In the genomic region with DNA sequence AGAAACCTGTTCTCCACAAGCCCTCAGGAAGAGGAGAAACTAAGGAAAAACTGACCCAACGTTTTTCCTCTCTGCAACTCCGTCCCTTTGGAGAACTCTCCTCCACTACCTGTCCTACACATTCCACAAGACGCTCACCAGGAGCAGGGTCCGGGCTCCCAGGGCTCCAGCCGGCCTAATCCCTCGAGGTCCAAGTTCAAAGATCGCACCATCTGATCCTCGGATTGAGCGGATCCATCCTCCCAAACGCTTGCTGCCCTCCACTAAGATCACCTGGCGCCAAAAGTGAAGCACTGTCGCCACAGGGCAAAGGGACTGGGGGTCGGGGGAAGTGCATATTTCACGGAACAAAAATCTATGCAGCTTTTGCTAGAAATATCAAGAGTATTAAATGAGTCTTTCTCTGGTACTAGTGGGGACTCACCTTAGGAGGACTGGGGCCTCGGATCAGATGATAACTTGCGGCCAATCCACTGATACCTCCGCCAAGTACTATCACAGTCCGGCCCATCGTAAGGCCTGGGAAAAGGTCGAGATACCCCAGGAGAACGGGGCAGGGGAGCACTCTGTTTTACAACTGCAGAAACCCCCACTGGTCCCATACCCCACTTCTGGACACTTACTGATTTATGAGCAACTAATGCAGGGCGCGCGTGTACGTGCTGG, we compare ENCODE assay signal across 8 mouse cellular contexts. TPM values are rescaled to one million over a fixed set of nuclear protein-coding genes. Genes with fewer than 3 reads are reported as not detected.
A peak's percentile ranks its signal among the peaks of the same experiment; 100 is the strongest.
DNase-seq lines count a peak whose midpoint lies in the region; ATAC-seq and TF ChIP-seq lines count a peak whose summit lies in the region.

No protein-coding gene starts in this region.

- H3K27ac ChIP-seq in embryonic facial prominence, embryonic 11.5 days (replicated peaks; ENCODE audit: low read depth, low read length): no peak overlapping the region
- H3K27ac ChIP-seq in hindbrain, embryonic 12.5 days: no peak overlapping the region
- H3K27ac ChIP-seq in limb, embryonic 15.5 days: peak overlapping the region; percentile 77
- no peak overlapping the region for H3K27ac ChIP-seq in olfactory bulb, adult 2 months (ENCODE audit: insufficient read depth, low read depth, low read length)

- peak overlapping the region; percentile 78 for H3K4me2 ChIP-seq in embryonic facial prominence, embryonic 11.5 days (ENCODE audit: low read depth, low read length)
- peak overlapping the region; percentile 77 for H3K4me2 ChIP-seq in hindbrain, embryonic 12.5 days (replicated peaks)
- peak overlapping the region; percentile 84 for H3K4me2 ChIP-seq in limb, embryonic 15.5 days

- 2% methylated on average over 25 of the region's 25 CpGs for WGBS in embryonic facial prominence, embryonic 11.5 days
- 2% methylated on average over 25 of the region's 25 CpGs for WGBS in hindbrain, embryonic 12.5 days
- under 1% methylated on average over 25 of the region's 25 CpGs for WGBS in limb, embryonic 15.5 days
- WGBS in olfactory bulb, adult 2 months: 2% methylated on average over 25 of the region's 25 CpGs

- peak; percentile 2 for ATAC-seq in embryonic facial prominence, embryonic 11.5 days (replicated peaks; ENCODE audit: insufficient number of reproducible peaks, low FRiP score, low TSS enrichment, low read depth)
- ATAC-seq in hindbrain, embryonic 12.5 days (ENCODE audit: low FRiP score): peak; percentile 23; the same call in 1 of the 2 replicates
- peak; percentile 11; the same call in 1 of the 2 replicates for ATAC-seq in limb, embryonic 15.5 days (ENCODE audit: insufficient number of reproducible peaks, low FRiP score, low TSS enrichment, low read depth)

- peaks cover 6% of the 10 kb centered on the region; the same call in 1 of the 2 replicates for H3K4me1 ChIP-seq in embryonic facial prominence, embryonic 11.5 days (ENCODE audit: control insufficient read depth, insufficient read depth, low read length)
- peaks cover 24% of the 10 kb centered on the region for H3K4me1 ChIP-seq in hindbrain, embryonic 12.5 days
- peaks cover 27% of the 10 kb centered on the region for H3K4me1 ChIP-seq in limb, embryonic 15.5 days
- peaks cover 22% of the 10 kb centered on the region for H3K4me1 ChIP-seq in olfactory bulb, adult 2 months (ENCODE audit: control insufficient read depth, insufficient read depth, low read length)

- TF ChIP-seq POLR2A in olfactory bulb, adult 2 months (IDR thresholded peaks at IDR 0.05; ENCODE audit: insufficient read depth, low read depth, low read length): no peak

- peak; percentile 1 to 8 for DNase-seq in left cerebral cortex, adult 18-20 months (ENCODE audit: low spot score in 2 of 2)
- no peak for DNase-seq in left cerebral cortex, adult 9 months (ENCODE audit: low spot score in 2 of 2)
- DNase-seq in embryonic facial prominence, embryonic 11.5 days (ENCODE audit: low spot score): peak; percentile 12
- DNase-seq in retina, embryonic 14.5 days (ENCODE audit: low spot score): no peak
- no peak for DNase-seq in adrenal gland, adult 2 months

- peak overlapping the region; percentile 70 for H3K4me3 ChIP-seq in embryonic facial prominence, embryonic 11.5 days (ENCODE audit: low read depth, low read length)
- peak overlapping the region; percentile 67 for H3K4me3 ChIP-seq in hindbrain, embryonic 12.5 days
- peak overlapping the region; percentile 70 for H3K4me3 ChIP-seq in limb, embryonic 15.5 days
- peak overlapping the region; percentile 82 for H3K4me3 ChIP-seq in olfactory bulb, adult 2 months (ENCODE audit: insufficient read depth, low read depth, low read length)

- peak overlapping the region; percentile 78 for H3K9ac ChIP-seq in embryonic facial prominence, embryonic 11.5 days (replicated peaks; ENCODE audit: low read length)
- peak overlapping the region; percentile 79 for H3K9ac ChIP-seq in hindbrain, embryonic 12.5 days
- peak overlapping the region; percentile 69 for H3K9ac ChIP-seq in limb, embryonic 15.5 days

- no peaks in the 10 kb centered on the region for H3K27me3 ChIP-seq in embryonic facial prominence, embryonic 11.5 days (ENCODE audit: control insufficient read depth, insufficient read depth, low read length)
- no peaks in the 10 kb centered on the region for H3K27me3 ChIP-seq in hindbrain, embryonic 12.5 days
- H3K27me3 ChIP-seq in limb, embryonic 15.5 days: no peaks in the 10 kb centered on the region

- H3K9me3 ChIP-seq in embryonic facial prominence, embryonic 11.5 days (replicated peaks; ENCODE audit: control insufficient read depth, low read length): no peaks in the 10 kb centered on the region
- H3K9me3 ChIP-seq in hindbrain, embryonic 12.5 days (replicated peaks): no peaks in the 10 kb centered on the region
- no peaks in the 10 kb centered on the region for H3K9me3 ChIP-seq in limb, embryonic 15.5 days

- peaks cover 3% of the 10 kb centered on the region for H3K36me3 ChIP-seq in embryonic facial prominence, embryonic 11.5 days (replicated peaks; ENCODE audit: control insufficient read depth, insufficient read depth, low read depth, low read length)
- peaks cover 56% of the 10 kb centered on the region for H3K36me3 ChIP-seq in hindbrain, embryonic 12.5 days
- peaks cover 67% of the 10 kb centered on the region for H3K36me3 ChIP-seq in limb, embryonic 15.5 days

- TF ChIP-seq CTCF in olfactory bulb, adult 2 months (IDR thresholded peaks at IDR 0.05; ENCODE audit: insufficient read depth, low read depth, low read length): no peak

RNA-seq across cellular contexts. Expression of a gene that starts 0.6 kb away (rescaled TPM):
- total RNA-seq in left cerebral cortex, adult 18-20 months (2021): 10 to 100 TPM; 26.9 to 27.8 TPM
- polyA plus RNA-seq in embryonic facial prominence, embryonic 11.5 days (2014; fragmentation: Nextera tagmentation; extraction: Ambion mirVana): 58.3 and 59.8 TPM in 2 replicates
- 60.5 and 60.9 TPM in 2 replicates for polyA plus RNA-seq in hindbrain, embryonic 12.5 days (2016; fragmentation: Nextera tagmentation; extraction: Ambion mirVana)
- 44.7 and 49.5 TPM in 2 replicates for polyA plus RNA-seq in limb, embryonic 15.5 days (2015; fragmentation: Nextera tagmentation; extraction: Ambion mirVana)
- polyA plus RNA-seq in olfactory bulb, adult 2 months (2012; ENCODE audit: insufficient read depth, insufficient read length, low replicate concordance, missing spikeins): not detected in 2 replicates
- total RNA-seq in adrenal gland, adult 2 months (2021): 10 to 100 TPM; 28.6 to 32.2 TPM
- 44.2 and 55.0 TPM in 2 replicates for polyA plus RNA-seq in adrenal gland, adult 2 months (2012; rRNA removed)

RNA-seq across cellular contexts. Expression of a gene that starts 7.4 kb away (rescaled TPM):
- 10 to 100 TPM; 54.5 to 63.0 TPM for total RNA-seq in left cerebral cortex, adult 18-20 months (2021)
- polyA plus RNA-seq in embryonic facial prominence, embryonic 11.5 days (2014; fragmentation: Nextera tagmentation; extraction: Ambion mirVana): 96.1 and 102 TPM in 2 replicates
- 114 and 117 TPM in 2 replicates for polyA plus RNA-seq in hindbrain, embryonic 12.5 days (2016; fragmentation: Nextera tagmentation; extraction: Ambion mirVana)
- 81.5 and 83.1 TPM in 2 replicates for polyA plus RNA-seq in limb, embryonic 15.5 days (2015; fragmentation: Nextera tagmentation; extraction: Ambion mirVana)
- polyA plus RNA-seq in olfactory bulb, adult 2 months (2012; ENCODE audit: insufficient read depth, insufficient read length, low replicate concordance, missing spikeins): not detected in 2 replicates
- 10 to 100 TPM; 37.5 to 44.9 TPM for total RNA-seq in adrenal gland, adult 2 months (2021)
- 61.3 and 61.5 TPM in 2 replicates for polyA plus RNA-seq in adrenal gland, adult 2 months (2012; rRNA removed)

RNA-seq across cellular contexts. Expression of a gene that starts 10.3 kb away (rescaled TPM):
- 10 to 100 TPM; 64.3 to 71.8 TPM for total RNA-seq in left cerebral cortex, adult 18-20 months (2021)
- polyA plus RNA-seq in embryonic facial prominence, embryonic 11.5 days (2014; fragmentation: Nextera tagmentation; extraction: Ambion mirVana): 56.8 and 60.5 TPM in 2 replicates
- polyA plus RNA-seq in hindbrain, embryonic 12.5 days (2016; fragmentation: Nextera tagmentation; extraction: Ambion mirVana): 83.6 and 85.6 TPM in 2 replicates
- polyA plus RNA-seq in limb, embryonic 15.5 days (2015; fragmentation: Nextera tagmentation; extraction: Ambion mirVana): 63.2 and 69.1 TPM in 2 replicates
- not detected in 2 replicates for polyA plus RNA-seq in olfactory bulb, adult 2 months (2012; ENCODE audit: insufficient read depth, insufficient read length, low replicate concordance, missing spikeins)
- total RNA-seq in adrenal gland, adult 2 months (2021): 10 to 100 TPM; 30.3 to 33.4 TPM
- polyA plus RNA-seq in adrenal gland, adult 2 months (2012; rRNA removed): 53.0 and 56.7 TPM in 2 replicates

RNA-seq across cellular contexts. Expression of a gene that starts 14.4 kb away (rescaled TPM):
- total RNA-seq in left cerebral cortex, adult 18-20 months (2021): 100 to 1,000 TPM; 104 to 112 TPM
- 109 and 114 TPM in 2 replicates for polyA plus RNA-seq in embryonic facial prominence, embryonic 11.5 days (2014; fragmentation: Nextera tagmentation; extraction: Ambion mirVana)
- polyA plus RNA-seq in hindbrain, embryonic 12.5 days (2016; fragmentation: Nextera tagmentation; extraction: Ambion mirVana): 106 and 108 TPM in 2 replicates
- polyA plus RNA-seq in limb, embryonic 15.5 days (2015; fragmentation: Nextera tagmentation; extraction: Ambion mirVana): 113 and 116 TPM in 2 replicates
- polyA plus RNA-seq in olfactory bulb, adult 2 months (2012; ENCODE audit: insufficient read depth, insufficient read length, low replicate concordance, missing spikeins): not detected in 2 replicates
- 100 to 1,000 TPM; 121 to 170 TPM for total RNA-seq in adrenal gland, adult 2 months (2021)
- polyA plus RNA-seq in adrenal gland, adult 2 months (2012; rRNA removed): 19.9 and 20.1 TPM in 2 replicates

RNA-seq across cellular contexts. Expression of a gene that starts 29.2 kb away (rescaled TPM):
- total RNA-seq in left cerebral cortex, adult 18-20 months (2021): 100 to 1,000 TPM; 280 to 286 TPM
- polyA plus RNA-seq in embryonic facial prominence, embryonic 11.5 days (2014; fragmentation: Nextera tagmentation; extraction: Ambion mirVana): 266 and 272 TPM in 2 replicates
- 209 and 227 TPM in 2 replicates for polyA plus RNA-seq in hindbrain, embryonic 12.5 days (2016; fragmentation: Nextera tagmentation; extraction: Ambion mirVana)
- polyA plus RNA-seq in limb, embryonic 15.5 days (2015; fragmentation: Nextera tagmentation; extraction: Ambion mirVana): 217 and 252 TPM in 2 replicates
- 704 TPM in 1 of 2 replicates, not detected in the other for polyA plus RNA-seq in olfactory bulb, adult 2 months (2012; ENCODE audit: insufficient read depth, insufficient read length, low replicate concordance, missing spikeins)
- total RNA-seq in adrenal gland, adult 2 months (2021): 100 to 1,000 TPM; 558 to 829 TPM
- 210 and 224 TPM in 2 replicates for polyA plus RNA-seq in adrenal gland, adult 2 months (2012; rRNA removed)

Comparison
In these comparisons a context has a peak if more than half of its experiments do, and no peak if none do; other contexts are left out.
1. DNase-seq: peak in left cerebral cortex, adult 18-20 months (2 of 2) and embryonic facial prominence, embryonic 11.5 days (single experiment); none in left cerebral cortex, adult 9 months (0 of 2), retina, embryonic 14.5 days (single experiment) and adrenal gland, adult 2 months (single experiment).
2. RNA of a gene that starts 7.4 kb away (polyA plus RNA-seq): 114 to 117 TPM in hindbrain, embryonic 12.5 days, 96.1 to 102 TPM in embryonic facial prominence, embryonic 11.5 days, 81.5 to 83.1 TPM in limb, embryonic 15.5 days and 61.3 to 61.5 TPM in adrenal gland, adult 2 months; not detected in olfactory bulb, adult 2 months; every median in the first group is over 10 times any median in the second.
3. RNA of a gene that starts 10.3 kb away (polyA plus RNA-seq): 83.6 to 85.6 TPM in hindbrain, embryonic 12.5 days, 63.2 to 69.1 TPM in limb, embryonic 15.5 days, 56.8 to 60.5 TPM in embryonic facial prominence, embryonic 11.5 days and 53.0 to 56.7 TPM in adrenal gland, adult 2 months; not detected in olfactory bulb, adult 2 months; every median in the first group is over 10 times any median in the second.
4. Peak in every context shown above with its lines, with median percentiles within 50 percentile points of each other: ATAC-seq, H3K4me2 ChIP-seq, H3K4me3 ChIP-seq and H3K9ac ChIP-seq.